Mouse (Mus musculus): ENCODE results near the gene Usp8. TPM values are rescaled to one million over a fixed set of nuclear protein-coding genes. Genes with fewer than 3 reads are reported as not detected.

The Usp8 gene
- polyA plus RNA-seq, 1 experiment from 2014 or later: 43.7 TPM

Other genes starting within 250 kb of the Usp8 start
- 0.07 and 0.34 TPM in 2 replicates for gene Atp8b4, start 206.7 kb upstream of the Usp8 start, polyA plus RNA-seq (2014; fragmentation: Nextera tagmentation; extraction: Ambion mirVana)
- 0.23 TPM in 1 of 2 replicates, not detected in the other for gene Slc27a2, start 154.9 kb upstream of the Usp8 start, polyA plus RNA-seq (2014; fragmentation: Nextera tagmentation; extraction: Ambion mirVana)
- gene Hdc, start 88.0 kb upstream of the Usp8 start, polyA plus RNA-seq (2014; fragmentation: Nextera tagmentation; extraction: Ambion mirVana): 0.45 and 0.84 TPM in 2 replicates
- gene Gabpb1, start 31.0 kb upstream of the Usp8 start, polyA plus RNA-seq (2014; fragmentation: Nextera tagmentation; extraction: Ambion mirVana): 109 and 111 TPM in 2 replicates
- 2.7 and 3.0 TPM in 2 replicates for gene Usp50, start 76.1 kb downstream of the Usp8 start, polyA plus RNA-seq (2014; fragmentation: Nextera tagmentation; extraction: Ambion mirVana)
- gene Trpm7, start 168.9 kb downstream of the Usp8 start, polyA plus RNA-seq (2014; fragmentation: Nextera tagmentation; extraction: Ambion mirVana): 52.7 and 57.8 TPM in 2 replicates
- 37.6 and 39.5 TPM in 2 replicates for gene Sppl2a, start 225.9 kb downstream of the Usp8 start, polyA plus RNA-seq (2014; fragmentation: Nextera tagmentation; extraction: Ambion mirVana)